Mouse (Mus musculus): Measurements from ENCODE around the gene Plch2.

The Plch2 gene

DNA sequence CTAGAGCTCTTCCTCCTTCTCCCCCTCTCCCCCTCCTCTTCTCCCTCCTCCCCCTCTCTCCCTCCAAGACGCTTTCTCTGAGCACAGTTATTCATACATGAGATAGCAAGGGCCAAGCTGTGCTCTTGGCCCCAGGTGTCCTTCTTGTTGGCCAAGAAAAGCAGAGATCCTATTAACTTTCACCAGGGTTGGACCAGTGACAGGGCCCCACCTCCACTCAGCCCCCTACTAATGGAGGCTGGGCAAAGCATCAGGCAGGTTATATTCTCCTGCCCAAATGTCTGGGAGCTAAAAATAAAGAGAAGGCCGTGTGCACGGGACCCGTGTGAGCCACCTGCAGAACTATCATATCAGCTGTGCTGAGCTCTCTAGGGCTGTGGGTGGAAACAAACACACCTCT, 61.7 kb downstream of the Plch2 start:
- DNase-seq (ENCODE audit: low spot score in 2 of 2) = no peak

DNA sequence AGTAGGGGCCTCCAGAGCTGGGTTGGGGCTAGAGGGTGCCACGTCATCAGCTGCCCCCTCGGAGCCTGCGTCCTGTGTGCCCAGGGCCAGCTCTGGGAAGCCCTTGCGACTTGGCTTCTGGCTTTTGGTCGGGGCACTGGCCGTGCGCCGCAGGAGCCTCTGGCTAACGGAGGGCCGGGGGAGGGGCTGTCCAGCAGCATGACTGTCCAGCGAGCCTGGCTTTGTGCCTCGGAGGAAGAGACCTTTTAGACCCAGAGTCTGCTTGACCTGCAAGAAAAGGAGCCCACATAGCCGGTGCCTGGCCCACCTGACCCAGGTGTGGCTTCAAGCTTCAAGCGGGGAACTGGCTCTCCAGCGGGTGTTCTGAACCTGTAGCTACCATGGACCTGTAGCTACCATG, 69.8 kb downstream of the Plch2 start:
- no peak for DNase-seq (ENCODE audit: low spot score in 2 of 2)

DNA sequence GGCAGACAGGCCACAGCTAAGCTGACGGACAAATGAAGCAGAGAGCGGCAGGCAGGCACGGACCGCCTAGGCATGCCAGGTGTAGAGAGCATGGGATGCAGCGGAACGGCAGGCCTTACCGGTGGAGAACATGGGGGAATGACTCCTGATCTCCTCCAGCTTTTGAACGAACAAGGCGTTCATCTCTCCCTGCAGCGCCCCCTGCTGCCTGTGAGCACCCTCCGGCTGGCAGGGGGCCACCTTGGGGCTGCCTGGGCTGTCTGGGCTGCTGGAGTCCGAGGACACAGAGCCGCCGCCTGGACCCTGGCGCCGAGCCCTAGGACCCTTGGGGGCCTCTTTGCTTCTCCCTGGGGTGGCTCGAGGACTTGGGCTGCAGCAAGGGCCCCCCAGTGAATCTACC, 70.5 kb downstream of the Plch2 start:
- DNase-seq (ENCODE audit: low spot score in 2 of 2) = no peak

DNA sequence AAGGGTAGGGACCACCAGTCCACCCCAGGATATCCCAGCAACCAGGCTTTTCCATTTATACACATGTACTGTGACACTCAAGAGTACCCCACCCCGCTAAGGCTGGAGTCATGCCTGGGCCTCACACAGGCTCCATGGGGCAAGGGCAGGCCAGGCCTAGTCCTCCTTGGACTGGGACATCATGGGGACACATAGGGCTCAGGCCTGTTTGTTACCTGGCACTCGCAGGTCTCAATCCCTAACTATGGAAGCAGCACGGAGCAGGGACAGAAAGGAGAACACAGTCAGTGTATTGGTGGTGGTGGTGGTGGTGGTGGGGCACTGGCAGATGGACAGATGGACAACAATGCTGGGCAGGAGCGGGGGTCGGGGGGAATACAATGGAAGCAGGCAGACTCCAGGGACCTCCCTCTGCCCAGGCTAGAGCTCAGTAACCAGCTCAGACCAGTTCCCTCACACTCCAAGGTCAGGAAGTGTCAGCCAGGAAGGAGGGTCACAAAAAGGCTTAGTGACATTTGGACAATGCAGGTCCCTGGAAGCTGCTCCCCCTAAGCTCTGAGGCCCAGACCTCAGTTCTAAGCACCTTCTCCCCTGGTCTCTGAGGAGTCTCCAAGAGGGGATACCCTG, 71.3 kb downstream of the Plch2 start:
- DNase-seq (ENCODE audit: low spot score in 2 of 2) = no peak

DNA sequence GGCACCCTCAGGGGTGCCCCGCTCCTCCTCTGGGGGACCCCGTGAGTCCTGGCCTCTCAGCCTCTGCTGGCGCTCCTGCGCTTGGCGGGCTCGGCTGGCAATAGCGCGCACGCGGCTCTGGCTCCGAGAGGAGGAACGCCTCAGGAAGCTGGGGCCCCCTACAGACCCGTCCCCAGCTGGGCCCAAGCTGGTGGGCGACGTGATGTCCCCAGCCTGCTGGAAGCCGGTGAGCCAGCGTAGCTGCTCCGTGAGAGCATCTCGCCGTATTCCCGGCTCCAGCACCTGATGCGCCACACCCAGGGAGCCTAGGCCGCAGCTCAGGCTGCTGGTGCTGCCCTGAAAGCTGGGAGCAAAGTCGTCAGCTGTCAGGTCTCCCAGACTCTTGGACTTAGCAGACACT, 72.8 kb downstream of the Plch2 start:
- DNase-seq (ENCODE audit: low spot score in 2 of 2) = no peak

DNA sequence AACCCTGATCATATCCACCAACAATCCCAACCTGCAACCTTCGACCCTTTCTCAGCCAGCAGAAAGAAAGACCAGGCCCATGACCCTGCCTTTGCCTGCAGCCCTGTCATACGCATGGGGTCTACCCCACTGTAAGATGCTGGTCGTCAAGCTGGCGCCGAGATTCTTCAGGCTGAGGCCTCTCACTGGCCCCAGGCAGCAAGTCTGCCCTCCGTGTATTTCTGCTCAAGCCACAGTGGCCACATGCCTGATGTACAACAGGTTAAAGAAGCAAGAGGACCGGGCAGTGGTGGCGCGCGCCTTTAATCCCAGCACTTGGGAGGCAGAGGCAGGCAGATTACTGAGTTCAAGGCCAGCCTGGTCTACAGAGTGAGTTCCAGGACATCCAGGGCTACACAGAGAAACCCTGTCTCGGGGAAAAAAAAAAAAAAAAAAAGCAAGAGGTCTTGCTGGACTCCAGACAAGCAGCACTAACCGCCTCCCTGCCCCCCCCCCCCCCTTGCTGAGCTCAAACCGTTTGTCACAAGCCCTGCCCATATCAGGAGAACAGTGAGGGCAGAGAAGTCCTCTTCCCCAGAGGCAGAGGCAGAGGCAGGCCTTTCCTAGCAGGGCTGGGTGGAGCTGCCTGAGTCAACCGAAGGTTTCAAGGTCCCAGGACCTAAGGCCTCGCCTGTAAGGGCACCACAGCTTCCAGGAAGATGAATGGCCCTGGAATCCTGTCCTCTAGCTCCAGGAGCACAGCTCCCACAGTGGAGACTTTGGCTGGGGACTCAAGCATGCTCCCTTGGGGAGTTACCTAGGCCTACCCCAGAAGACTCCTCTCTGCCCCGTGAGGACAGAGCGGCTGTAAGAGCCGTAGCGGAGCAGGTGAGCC, 74.1 kb downstream of the Plch2 start:
- no peak for DNase-seq (ENCODE audit: low spot score in 2 of 2)

DNA sequence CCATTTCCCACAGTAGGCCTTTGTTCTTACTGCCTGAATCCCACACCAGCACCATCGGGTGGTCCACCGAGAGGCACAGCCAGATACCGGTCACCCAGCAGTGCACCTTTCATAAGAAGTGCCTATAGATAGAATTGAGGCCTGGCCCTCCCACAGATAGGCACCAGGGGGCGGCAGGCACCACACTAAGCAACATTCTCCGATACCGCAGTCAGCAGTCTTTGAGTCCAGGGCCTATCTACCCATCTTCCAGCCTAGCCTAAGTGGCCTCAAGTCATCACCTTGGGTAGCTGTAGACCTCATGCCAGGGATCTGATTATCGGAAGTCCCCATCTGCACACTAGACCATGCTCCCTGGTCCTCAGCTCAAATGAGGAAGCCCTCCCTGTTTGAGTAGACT, 75.1 kb downstream of the Plch2 start:
- DNase-seq (ENCODE audit: low spot score in 2 of 2) = peak in 1 of 2 experiments; percentile 57

DNA sequence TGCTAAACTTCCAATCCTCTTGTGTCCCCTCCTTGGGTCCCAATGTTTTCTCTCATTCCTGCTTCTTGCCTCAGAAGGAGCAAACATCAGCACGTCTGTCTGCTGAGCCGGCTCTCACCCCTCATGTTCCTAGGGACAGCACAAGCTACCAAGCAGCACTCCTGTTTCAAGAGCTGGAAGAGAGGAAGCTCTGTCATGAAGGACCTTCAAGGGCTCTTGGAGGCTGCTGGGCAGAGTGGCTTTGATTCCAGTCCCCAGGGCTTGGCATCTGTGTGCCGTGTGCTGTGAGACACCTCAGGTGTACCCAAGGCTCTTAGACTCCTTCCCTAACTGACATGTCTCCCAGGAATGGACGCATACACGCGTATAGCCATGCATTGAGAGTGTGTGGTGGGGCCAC, 75.5 kb downstream of the Plch2 start:
- no peak for DNase-seq (ENCODE audit: low spot score in 2 of 2)

DNA sequence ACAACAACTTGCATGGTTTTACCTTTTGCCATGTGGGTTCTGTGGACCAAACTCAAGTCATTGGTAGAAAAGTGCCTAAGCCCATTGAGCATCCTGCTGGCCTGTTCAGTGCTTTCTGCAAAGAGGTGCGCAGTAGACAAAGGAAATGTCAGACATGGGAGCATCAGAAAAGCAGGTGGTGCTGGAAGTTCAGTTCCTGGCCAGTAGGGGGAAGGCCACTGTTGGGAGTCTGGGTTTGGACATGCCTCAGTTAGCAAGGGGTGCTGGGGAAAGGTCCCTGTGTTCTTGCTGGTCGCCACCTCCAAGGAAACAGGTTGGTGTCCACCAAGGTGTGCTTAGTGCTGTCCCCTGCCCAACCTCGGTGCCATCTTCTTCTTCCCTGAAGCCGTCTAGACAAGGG, 76.5 kb downstream of the Plch2 start:
- no peak for DNase-seq (ENCODE audit: low spot score in 2 of 2)

DNA sequence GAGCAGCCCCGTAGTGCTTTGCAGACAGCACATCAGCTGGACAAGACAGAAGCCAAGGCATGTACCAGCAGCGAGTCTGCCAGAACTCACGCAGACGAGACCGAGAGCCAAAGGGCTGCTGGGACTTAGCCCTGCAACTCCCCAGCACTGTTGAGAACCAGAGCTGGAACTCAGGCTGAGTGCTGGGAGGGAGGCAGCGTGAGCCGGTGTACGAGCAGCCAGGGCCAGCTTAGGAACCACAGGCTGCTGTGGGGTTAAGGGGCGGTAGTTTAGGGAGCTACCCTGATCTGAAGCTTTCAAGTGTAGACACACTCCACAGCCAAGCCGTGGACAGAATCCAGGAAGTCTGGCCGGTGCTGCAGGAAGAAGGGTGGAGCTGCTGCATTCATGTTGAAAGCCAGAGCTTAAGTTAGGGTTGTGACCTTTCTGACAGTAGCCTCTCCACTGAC, 82.4 kb downstream of the Plch2 start:
- DNase-seq (ENCODE audit: low spot score in 2 of 2) = no peak

DNA sequence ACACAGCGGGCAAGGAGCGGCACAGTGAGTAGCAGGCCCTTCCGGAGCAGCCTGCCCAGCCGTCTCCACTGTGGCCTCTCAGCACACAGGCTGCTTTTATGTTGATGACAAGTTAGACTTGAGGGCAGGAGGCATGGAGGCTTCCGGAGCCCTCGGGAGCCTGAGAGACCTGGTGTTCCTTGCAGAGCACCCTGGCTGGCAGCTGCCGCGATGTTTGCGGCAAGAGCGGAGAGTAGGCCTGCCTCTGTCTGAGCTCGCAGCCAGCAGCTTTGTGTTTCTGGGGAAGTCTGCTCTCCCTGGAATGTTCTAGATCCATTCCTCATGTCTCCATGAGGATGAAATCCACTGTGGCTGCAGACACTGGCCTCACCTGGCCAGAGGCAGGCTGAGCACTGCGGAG, 84.0 kb downstream of the Plch2 start:
- no peak for DNase-seq (ENCODE audit: low spot score in 2 of 2)

DNA sequence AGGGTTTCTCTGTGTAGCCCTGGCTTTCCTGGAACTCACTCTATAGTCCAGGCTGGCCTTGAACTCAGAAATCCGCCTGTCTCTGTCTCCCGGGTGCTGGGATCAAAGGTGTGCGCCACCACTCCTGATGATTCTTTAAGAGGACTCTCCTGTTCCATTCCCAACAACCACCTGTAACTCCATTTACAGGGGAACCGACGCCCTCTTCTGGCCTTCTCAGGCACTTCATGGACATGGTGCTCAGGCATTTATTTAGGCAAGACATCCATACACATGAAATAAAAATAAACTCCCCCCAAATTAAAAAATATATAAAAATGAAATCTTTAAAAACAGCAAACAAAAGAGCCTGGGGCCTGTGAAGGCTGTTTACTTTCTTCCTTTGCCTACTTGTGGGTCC, 89.4 kb downstream of the Plch2 start:
- no peak for DNase-seq (ENCODE audit: low spot score in 2 of 2)

DNA sequence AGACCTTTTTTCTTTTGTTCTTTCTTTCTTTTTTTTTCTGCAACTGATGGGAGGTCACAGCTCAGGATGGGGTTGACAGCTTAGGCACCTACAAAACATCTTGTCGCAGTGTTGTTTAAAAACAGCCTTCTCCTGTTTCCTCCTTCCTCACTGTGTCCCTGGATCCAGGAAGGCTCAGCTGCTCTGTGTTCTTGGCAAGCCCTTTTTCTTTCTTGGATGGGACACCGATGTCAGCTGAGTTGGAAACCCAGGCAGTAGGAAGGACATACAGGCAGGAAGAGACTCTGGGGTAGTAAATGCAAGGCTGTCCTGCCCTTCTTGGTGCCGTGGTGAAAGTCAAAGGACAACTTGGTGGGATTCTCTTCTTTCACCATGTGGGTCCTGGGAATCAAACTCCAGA, 90.7 kb downstream of the Plch2 start:
- no peak for DNase-seq (ENCODE audit: low spot score in 2 of 2)

DNA sequence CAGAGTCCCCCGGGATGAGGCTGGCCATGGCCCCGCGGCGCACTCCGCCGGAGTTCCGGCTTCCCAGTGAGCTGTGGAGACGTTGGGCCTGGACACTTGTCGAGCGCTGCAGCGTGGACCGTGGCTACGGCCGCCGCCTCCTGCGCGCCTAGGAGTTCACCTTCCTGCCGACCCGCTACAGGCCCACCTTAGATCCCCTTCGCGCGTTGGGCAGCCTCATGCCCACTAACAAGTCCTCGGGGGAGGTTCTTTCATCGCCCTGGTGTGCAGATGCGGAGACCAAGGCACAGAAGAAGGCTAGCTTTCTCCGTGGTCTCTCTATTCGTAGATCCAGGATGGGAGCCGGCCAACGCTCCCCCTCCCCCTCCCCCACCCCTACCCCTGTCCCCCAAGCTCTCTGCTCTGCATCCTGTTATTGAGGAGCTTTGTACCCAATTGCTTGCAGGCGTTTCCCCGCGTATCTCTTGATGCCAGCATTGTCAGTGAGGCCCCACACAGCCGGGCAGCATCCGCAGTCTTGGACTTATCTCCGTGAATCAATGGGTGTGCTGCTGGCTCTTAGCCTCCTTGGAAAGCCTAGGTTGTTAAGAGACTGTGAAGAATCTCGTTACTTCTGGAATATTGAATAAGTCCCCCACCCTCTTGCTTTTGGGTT, 91.9 kb downstream of the Plch2 start:
- peak in 1 of 2 experiments; percentile 69 for DNase-seq (ENCODE audit: low spot score in 2 of 2)

DNA sequence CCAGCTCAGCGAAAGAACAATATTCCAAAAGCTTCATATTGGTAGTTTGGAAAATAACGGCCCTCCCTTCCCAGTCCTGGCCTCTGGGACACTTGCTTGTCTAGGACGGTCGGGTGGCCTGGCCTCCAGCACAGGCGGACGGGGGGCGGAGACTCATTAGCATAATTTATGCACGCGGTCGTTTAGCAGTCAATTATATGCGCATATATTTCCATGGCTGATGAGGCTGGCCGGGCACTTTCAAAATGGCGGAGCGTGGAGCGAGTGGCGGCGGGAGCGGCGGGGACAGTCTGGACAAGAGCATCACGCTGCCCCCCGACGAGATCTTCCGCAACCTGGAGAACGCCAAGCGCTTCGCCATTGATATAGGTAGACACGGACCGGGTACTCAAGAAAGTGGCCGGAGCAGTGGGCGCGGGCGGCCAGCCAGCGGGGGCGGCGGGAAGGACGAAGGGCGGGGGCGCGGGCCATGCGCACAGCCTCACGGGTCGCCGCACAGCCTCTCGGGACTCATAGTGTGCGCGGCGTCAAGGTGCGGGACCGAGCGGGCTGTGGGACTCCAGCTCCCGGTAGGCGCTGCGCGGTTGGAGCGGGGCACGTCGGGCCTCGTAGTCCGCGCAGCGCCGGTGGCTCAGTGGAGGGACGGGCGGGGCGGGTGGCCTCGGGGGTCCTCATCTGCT, 92.5 kb downstream of the Plch2 start, which contains the start of gene Pank4:
TSS of gene Pank4 (plus strand) at position 223 of the 680 bp plus-strand sequence.
- DNase-seq (ENCODE audit: low spot score in 2 of 2) = peak; percentile 85 to 87

DNA sequence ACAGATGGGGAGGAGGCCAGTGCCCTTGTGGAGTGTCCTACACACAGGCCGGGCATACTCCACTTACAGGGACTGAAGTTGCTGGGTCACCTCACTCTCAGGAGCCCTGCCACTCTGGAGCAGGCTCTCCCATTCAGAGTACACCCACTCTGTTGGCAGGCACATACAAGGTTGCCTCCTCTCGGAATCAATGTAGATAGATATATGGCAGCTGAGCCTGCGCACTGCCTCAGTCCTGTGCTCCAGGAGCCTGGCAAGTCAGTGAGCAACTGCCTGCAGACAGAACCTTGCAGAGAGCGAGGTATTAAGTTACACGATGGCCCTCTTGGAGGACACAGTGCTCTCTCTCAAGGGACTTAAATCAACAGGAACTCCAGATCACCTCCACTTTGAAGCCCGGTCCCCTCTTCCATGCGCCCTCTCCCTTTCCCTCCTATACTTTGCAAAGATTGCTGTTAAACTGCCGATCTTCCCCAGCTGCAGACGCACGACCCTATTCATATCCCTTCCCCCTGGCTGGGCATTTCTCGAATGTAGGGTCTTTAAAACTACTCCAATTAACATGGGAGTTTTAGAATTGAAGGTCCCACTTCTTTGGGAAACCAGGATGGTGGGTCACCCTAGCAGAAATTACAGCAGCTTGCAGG, 93.3 kb downstream of the Plch2 start:
- no peak for DNase-seq (ENCODE audit: low spot score in 2 of 2)

DNA sequence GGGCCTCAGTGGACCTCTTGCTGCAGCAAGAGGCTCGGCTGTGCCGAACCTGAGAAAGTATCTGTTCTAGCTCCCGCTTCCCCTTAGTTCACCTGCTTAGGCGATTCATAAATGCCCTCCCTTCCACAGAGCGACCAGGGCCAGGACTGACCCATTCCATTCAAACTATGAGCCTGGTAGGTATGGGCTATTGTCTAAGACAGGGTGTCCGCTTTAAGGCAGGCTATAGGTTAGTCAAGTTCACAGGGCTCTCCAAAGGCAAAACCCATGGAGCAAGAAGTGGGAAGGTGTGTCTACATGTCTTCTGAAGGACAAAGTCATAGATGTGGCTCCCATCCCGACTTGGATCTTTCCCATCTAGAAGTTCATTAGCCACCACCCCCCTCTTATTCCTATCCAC, 93.9 kb downstream of the Plch2 start:
- DNase-seq (ENCODE audit: low spot score in 2 of 2) = no peak

DNA sequence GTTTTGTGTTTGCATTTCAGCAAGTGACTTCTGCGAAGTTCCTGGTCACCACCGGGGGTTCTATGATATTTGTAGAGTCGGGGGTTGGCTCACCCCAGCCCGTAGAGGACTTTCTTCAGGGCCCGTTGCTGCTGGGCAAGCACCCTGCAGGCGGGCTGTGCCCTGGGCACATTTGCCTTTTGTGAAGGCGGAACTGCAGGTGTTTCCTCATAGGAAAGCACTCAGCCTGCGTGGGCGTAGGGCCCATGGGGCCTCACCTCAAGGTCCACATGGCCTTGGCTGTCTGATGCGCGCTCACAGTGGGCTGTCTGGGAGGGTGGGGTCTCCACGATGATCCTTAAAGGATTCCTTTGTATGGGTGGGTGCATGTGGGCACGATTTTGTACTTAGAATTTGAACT, 94.7 kb downstream of the Plch2 start:
- DNase-seq (ENCODE audit: low spot score in 2 of 2) = no peak

DNA sequence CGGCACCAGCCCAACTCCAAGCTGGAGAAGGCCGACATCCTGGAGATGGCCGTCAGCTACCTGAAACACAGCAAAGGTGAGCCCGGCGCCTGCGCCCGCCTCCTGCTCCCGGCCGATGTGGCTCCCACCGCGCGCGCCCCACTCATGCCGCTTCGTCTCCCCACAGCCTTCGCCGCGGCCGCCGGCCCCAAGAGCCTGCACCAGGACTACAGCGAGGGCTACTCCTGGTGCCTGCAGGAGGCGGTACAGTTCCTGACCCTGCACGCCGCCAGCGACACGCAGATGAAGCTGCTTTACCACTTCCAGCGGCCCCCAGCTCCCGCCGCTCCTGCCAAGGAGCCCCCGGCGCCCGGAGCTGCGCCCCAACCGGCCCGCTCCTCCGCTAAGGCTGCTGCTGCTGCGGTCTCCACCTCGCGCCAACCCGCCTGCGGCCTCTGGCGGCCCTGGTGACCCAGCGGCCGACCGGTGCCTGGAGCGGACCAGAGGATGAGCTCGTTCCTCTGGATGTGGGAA, 95.3 kb downstream of the Plch2 start:
- peak in 1 of 2 experiments; percentile 53 for DNase-seq (ENCODE audit: low spot score in 2 of 2)

DNA sequence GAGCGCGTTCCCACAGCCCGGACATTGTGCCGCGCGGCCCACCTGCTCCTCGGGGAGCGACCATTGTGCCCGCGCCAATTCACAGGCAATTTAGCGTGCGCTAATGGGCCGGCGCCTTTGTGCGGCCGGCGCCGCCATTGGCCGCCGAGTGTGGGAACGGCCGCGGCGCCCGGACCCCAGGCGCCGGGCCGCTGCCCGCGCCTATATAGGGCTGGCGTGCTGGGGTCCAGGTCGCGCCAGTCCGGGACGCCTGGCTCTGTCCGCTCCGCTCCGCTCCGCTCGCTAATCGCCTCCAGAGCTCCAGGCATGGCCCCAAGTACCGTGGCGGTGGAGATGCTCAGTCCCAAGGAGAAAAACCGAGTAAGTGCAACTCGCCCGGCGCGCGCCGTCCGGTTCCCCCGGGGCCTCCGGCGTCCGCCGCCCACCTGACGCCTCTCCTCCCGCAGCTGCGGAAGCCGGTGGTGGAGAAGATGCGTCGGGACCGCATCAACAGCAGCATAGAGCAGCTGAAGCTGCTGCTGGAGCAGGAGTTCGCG, 95.8 kb downstream of the Plch2 start, which contains the start of gene Hes5:
TSS of gene Hes5 (plus strand) at position 234 of the 536 bp plus-strand sequence.
- no peak for DNase-seq (ENCODE audit: low spot score in 2 of 2)

Data from urinary bladder, adult 18-20 months (tissue).